Mouse (Mus musculus) bone marrow, adult 2 months (tissue): ENCODE measurements around the gene Fstl4.

Source experiments
- CTCF ChIP-seq: fragments of 200-500 bp; IDR thresholded peaks from 2 replicates; pipeline ENCODE4 v1.5.1; 2011; ENCODE audit warnings: low read length, control low read depth; ENCODE audit not compliant: control insufficient read depth, insufficient read depth
- POLR2A ChIP-seq: fragments of 200-500 bp; IDR thresholded peaks from 2 replicates; pipeline ENCODE4 v1.6.1; 2011; ENCODE audit warnings: low read depth, mild to moderate bottlenecking, control low read depth, low read length, borderline replicate concordance; ENCODE audit not compliant: control insufficient read depth

DNA sequence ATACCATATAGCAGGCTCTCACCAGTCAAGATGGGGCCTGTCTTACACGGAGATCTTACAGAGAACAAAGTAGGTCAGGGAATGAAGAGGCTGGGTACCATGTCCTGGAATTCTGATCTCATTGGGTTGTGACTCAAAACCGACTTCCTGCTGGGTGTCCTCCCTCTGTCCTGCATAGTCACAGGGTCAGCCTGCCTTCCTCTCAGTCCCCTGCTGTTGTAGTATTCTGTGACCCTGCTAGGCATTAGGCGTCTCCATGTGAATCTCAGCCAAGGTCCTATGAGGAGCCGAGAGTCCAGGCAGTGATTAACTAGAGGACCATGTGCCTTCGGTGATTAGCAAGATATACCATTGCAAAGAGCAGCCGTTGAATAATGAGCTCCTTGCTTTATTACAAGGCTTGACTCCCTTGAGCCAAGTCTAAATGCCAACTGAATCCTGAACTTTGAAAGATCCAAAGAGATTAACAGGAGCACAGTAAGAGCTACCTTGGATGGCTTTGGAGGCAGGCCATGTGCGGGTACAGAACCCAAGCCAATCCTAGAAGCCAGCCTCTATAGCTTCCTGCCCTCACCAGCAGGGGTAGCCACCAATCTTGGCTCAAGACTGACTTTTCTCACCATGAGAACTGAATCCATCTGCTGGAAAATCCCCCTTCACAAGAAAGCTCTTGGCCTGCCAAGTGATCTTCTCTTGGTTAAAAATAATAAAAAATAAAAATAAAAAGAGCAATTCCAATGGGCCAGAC is 264.2 kb downstream of the Fstl4 start:
- TF ChIP-seq CTCF (no peak), POLR2A (no peak)
